Comparison of ENCODE assay signal across 23 mouse cellular contexts in the genomic region with DNA sequence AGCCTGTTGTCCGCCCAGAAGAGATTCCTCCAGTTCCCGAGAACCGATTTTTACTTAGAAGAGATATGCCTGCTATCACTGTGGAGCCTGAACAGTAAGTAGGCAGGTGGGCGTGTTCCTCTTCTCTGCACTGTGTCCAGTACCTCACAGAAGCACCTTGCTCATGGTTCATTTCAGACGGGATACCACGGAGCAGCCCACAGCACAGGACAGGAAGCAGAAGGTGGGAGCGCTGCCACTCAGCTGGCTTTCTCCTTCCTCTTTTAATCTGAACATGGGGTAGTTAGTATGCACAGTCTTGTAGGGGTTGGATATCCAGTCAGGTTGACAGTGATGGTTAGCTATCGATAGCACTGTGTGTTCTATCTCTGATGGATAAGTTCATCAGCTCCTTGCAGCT. TPM values are rescaled to one million over a fixed set of nuclear protein-coding genes. Genes with fewer than 3 reads are reported as not detected.
"Had no signal": no experiment of that assay in that cellular context is flagged by ENCODE, and none has a peak within 500 bp of the region (broad histone marks: within the 10 kb centered on the region; RNA-seq: fewer than 3 reads in every experiment).

No protein-coding gene starts in this region.

- H3K9ac ChIP-seq: lung, embryonic 14.5 days; midbrain, embryonic 12.5 days; neural tube, embryonic 13.5 days; neural tube, embryonic 15.5 days; stomach, embryonic 15.5 days had no signal

- H3K27me3 ChIP-seq: megakaryocyte, embryonic 14.5 days; midbrain, embryonic 12.5 days; neural tube, embryonic 13.5 days; neural tube, embryonic 15.5 days; stomach, embryonic 15.5 days had no signal

- H3K9me3 ChIP-seq: megakaryocyte, embryonic 14.5 days; midbrain, embryonic 10.5 days; midbrain, embryonic 12.5 days; neural tube, embryonic 13.5 days; neural tube, embryonic 15.5 days; stomach, embryonic 15.5 days had no signal

- H3K4me2 ChIP-seq: lung, embryonic 14.5 days; midbrain, embryonic 12.5 days; neural tube, embryonic 13.5 days; neural tube, embryonic 15.5 days; stomach, embryonic 15.5 days had no signal

- H3K4me3 ChIP-seq: megakaryocyte, embryonic 14.5 days; midbrain, embryonic 10.5 days; midbrain, embryonic 12.5 days; myocyte; neural tube, embryonic 13.5 days; neural tube, embryonic 15.5 days; stomach, embryonic 15.5 days had no signal

- DNase-seq: lung, adult 18-20 months; lung, embryonic 14.5 days; lung, postnatal 10 days; lung, postnatal 4 days; midbrain, embryonic 14.5 days; retina, postnatal 1 day; right cerebral cortex, adult 18-20 months; right cerebral cortex, postnatal 25 days; right cerebral cortex, postnatal 4 days; thymus, adult 2 months; thymus, postnatal 25 days; thymus, postnatal 4 days had no signal

- H3K27ac ChIP-seq: midbrain, embryonic 10.5 days; midbrain, embryonic 12.5 days; neural tube, embryonic 13.5 days; neural tube, embryonic 15.5 days; stomach, embryonic 15.5 days; stomach, postnatal 0 days had no signal

- ATAC-seq: midbrain, embryonic 16.5 days had no signal

- H3K4me1 ChIP-seq: midbrain, embryonic 10.5 days; midbrain, embryonic 12.5 days; neural tube, embryonic 13.5 days; neural tube, embryonic 15.5 days; stomach, embryonic 15.5 days had no signal

RNA-seq across cellular contexts. Expression of a gene that starts 33.4 kb away (rescaled TPM):
- polyA plus RNA-seq: small intestine, adult 2 months; spleen, adult 2 months had no signal
